Mouse (Mus musculus): ENCODE results near the gene Ntng2. TPM values are rescaled to one million over a fixed set of nuclear protein-coding genes. Genes with fewer than 3 reads are reported as not detected.

Ntng2 gene
- polyA plus RNA-seq (2014; fragmentation: Illumina TruSeq; extraction: RNeasy Lipid Tissue Mini Kit (QIAGEN cat#74804); ENCODE audit: low read depth, low replicate concordance), result not detected

GRCm38 (mm10) chr2:29252599-29253204 lies at the start of gene Ntng2:
Gene Ntng2 (minus strand): TSS chr2:29253005.

Other genes with a start within 250 kb of the Ntng2 start
- not detected for gene Cfap77, start 197.9 kb downstream of the Ntng2 start, polyA plus RNA-seq (2014; fragmentation: Illumina TruSeq; extraction: RNeasy Lipid Tissue Mini Kit (QIAGEN cat#74804); ENCODE audit: low read depth, low replicate concordance)
- gene Ttf1, start 192.7 kb downstream of the Ntng2 start, polyA plus RNA-seq (2014; fragmentation: Illumina TruSeq; extraction: RNeasy Lipid Tissue Mini Kit (QIAGEN cat#74804); ENCODE audit: low read depth, low replicate concordance), result 4.6 TPM
- gene Setx, start 128.8 kb downstream of the Ntng2 start, polyA plus RNA-seq (2014; fragmentation: Illumina TruSeq; extraction: RNeasy Lipid Tissue Mini Kit (QIAGEN cat#74804); ENCODE audit: low read depth, low replicate concordance), result 8.8 TPM
- 2.9 TPM for gene Med27, start 93.8 kb upstream of the Ntng2 start, polyA plus RNA-seq (2014; fragmentation: Illumina TruSeq; extraction: RNeasy Lipid Tissue Mini Kit (QIAGEN cat#74804); ENCODE audit: low read depth, low replicate concordance)